Mouse (Mus musculus): ENCODE measurements around the gene Olfr410. TPM values are rescaled to one million over a fixed set of nuclear protein-coding genes. Genes with fewer than 3 reads are reported as not detected.

Olfr410 gene
- polyA plus RNA-seq (2012; ENCODE audit: insufficient read depth, insufficient read length, missing spikeins), result not detected in 2 replicates

GRCm38 (mm10) chr11:74337931-74338330 is at the start of gene Olfr410:
Gene Olfr410 (minus strand): TSS chr11:74338031.
- TF ChIP-seq POLR2A (IDR thresholded peaks at IDR 0.05; ENCODE audit: borderline replicate concordance, low read depth, low read length) (no peak), CTCF (IDR thresholded peaks at IDR 0.05; ENCODE audit: low read depth, low read length) (no peak)
- Histone ChIP-seq H3K4me3 (ENCODE audit: insufficient read depth, low read length) (no peak within 1 kb of the TSS), H3K27ac (ENCODE audit: insufficient read depth, low read depth, low read length) (no peak within 1 kb of the TSS), H3K4me1 (ENCODE audit: control insufficient read depth, insufficient read depth, low read length) (no peaks in the 10 kb centered on the region)

DNA sequence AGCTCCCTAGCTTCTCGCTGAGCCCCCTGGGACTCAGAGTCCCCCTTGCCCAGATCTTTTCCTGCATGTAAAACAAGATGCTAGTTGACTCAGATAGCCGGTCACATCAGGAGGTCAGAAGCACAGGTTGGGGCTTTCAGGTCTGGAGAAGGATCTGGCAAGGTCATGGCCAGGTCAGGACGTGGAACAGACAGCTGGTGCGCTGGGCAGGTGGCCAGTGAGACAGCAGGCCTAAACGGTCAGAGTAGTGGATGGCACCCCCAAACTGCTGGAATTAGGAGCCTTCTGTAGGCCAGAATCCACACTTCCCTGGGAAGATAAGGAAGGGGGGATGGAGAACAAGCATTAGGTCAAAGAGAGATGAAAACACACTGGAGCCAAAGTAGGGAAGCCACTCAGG is 49.4 kb upstream of the Olfr410 start:
- no peak for TF ChIP-seq POLR2A (IDR thresholded peaks at IDR 0.05; ENCODE audit: borderline replicate concordance, low read depth, low read length)
- Histone ChIP-seq H3K27ac (ENCODE audit: insufficient read depth, low read depth, low read length) (no peak overlapping the region), H3K4me3 (ENCODE audit: insufficient read depth, low read length) (no peak overlapping the region), H3K4me1 (ENCODE audit: control insufficient read depth, insufficient read depth, low read length) (no peaks in the 10 kb centered on the region)

- H3K4me3 ChIP-seq (ENCODE audit: insufficient read depth, low read length), result no peak overlapping the region
- TF ChIP-seq CTCF (IDR thresholded peaks at IDR 0.05; ENCODE audit: low read depth, low read length) (no peak), POLR2A (IDR thresholded peaks at IDR 0.05; ENCODE audit: borderline replicate concordance, low read depth, low read length) (no peak)
- H3K4me1 ChIP-seq (ENCODE audit: control insufficient read depth, insufficient read depth, low read length), result no peaks in the 10 kb centered on the region
- H3K27ac ChIP-seq (ENCODE audit: insufficient read depth, low read depth, low read length), result no peak overlapping the region
Observed at GRCm38 (mm10) chr11:74385674-74386073, 47.8 kb upstream of the Olfr410 start.

DNA sequence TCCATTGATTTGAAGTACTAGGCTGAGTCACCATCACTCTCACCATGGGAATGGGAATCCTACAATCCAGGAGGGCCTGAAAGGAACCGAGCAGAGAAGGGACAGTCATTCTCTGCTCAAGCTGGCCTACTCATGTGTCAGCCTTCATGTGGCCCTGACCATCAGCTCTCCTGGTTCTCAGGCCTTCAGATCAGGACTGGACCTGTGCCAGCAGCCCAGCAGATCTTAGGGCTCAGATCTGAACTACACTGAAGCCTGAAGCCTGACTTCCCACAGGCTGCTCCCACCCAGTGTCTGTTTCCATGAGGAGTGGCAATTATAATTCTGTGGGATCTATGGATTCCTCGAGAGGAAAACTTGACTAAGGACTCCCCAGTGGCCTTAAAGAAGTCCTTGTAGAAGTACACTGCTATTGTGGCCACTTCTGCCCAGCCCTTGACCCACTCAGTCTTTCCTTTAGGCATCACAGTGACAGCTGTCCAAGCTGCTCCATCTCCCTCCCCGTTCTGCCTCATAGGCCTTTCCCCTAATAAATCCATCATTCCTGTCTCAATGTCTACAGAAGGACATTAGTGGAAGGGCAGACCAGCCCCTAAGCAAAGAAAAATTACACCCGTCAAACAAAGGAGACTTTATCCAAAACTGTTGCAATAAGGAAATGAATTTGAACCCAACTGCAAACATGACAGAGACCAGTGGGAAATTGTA is 41.5 kb upstream of the Olfr410 start:
- no peaks in the 10 kb centered on the region for H3K4me1 ChIP-seq (ENCODE audit: control insufficient read depth, insufficient read depth, low read length)
- TF ChIP-seq POLR2A (IDR thresholded peaks at IDR 0.05; ENCODE audit: borderline replicate concordance, low read depth, low read length) (no peak), CTCF (IDR thresholded peaks at IDR 0.05; ENCODE audit: low read depth, low read length) (no peak)
- no peak overlapping the region for H3K4me3 ChIP-seq (ENCODE audit: insufficient read depth, low read length)
- H3K27ac ChIP-seq (ENCODE audit: insufficient read depth, low read depth, low read length), result no peak overlapping the region

DNA sequence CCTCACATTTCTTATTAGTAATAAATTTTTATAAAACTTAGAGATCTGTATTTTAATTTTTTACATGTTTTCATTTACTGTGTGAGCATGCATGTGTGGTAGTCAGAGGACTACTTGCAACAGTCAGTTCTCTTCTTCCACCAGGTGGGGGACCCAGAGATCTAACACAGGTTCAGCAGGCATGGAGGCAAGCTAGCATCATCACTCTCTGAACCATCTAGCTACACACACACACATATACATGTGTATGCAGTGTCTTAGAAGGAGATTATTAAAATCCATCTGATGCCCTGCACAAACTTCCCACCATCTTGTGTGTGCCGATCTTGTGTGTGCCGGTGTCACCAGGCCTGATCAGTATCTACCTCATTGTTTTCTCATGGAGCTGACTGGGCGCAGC is 39.0 kb upstream of the Olfr410 start:
- Histone ChIP-seq H3K4me1 (ENCODE audit: control insufficient read depth, insufficient read depth, low read length) (no peaks in the 10 kb centered on the region), H3K4me3 (ENCODE audit: insufficient read depth, low read length) (no peak overlapping the region), H3K27ac (ENCODE audit: insufficient read depth, low read depth, low read length) (no peak overlapping the region)
- TF ChIP-seq POLR2A (IDR thresholded peaks at IDR 0.05; ENCODE audit: borderline replicate concordance, low read depth, low read length) (no peak), CTCF (IDR thresholded peaks at IDR 0.05; ENCODE audit: low read depth, low read length) (no peak)

DNA sequence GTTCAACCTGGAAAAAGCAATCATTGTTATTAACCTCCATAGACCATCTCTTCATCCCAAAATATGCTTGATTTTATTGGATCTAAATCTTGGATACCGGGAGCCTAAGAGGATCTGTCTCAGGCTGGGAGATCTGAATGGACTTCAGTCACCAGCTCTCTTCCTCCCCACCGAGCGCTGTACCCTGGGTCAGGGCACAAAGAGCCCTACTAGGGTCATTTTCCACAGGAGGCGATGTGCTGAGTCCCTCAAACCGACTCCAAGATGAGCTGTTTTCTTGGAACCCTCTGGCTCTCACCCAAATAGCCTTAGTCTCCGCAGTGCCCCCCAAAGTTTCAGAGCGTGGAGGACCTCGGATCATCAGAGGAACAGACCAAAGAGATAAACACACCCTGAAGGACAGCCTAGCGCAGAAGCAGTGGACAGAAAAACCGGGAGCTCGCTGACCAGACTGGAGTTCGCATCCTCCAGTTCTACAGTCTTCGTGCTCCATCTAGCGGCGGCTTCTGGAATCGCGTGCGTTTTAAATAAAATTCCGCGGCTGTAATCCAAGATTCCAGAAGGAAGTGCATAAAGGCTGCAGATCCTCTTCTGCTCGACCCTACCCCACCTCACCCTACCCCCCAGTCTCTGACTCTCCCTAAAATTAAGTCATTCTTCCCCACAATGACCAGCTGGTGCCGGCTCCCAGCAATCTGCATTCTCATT is 33.7 kb upstream of the Olfr410 start:
- TF ChIP-seq CTCF (IDR thresholded peaks at IDR 0.05; ENCODE audit: low read depth, low read length) (peak; percentile 87), POLR2A (IDR thresholded peaks at IDR 0.05; ENCODE audit: borderline replicate concordance, low read depth, low read length) (no peak)
- Histone ChIP-seq H3K4me3 (ENCODE audit: insufficient read depth, low read length) (no peak overlapping the region), H3K27ac (ENCODE audit: insufficient read depth, low read depth, low read length) (no peak overlapping the region), H3K4me1 (ENCODE audit: control insufficient read depth, insufficient read depth, low read length) (no peaks in the 10 kb centered on the region)

GRCm38 (mm10) chr11:74361769-74362168 is 23.9 kb upstream of the Olfr410 start, which contains the start of gene Olfr412:
Gene Olfr412 (plus strand): TSS chr11:74362069.
- TF ChIP-seq POLR2A (IDR thresholded peaks at IDR 0.05; ENCODE audit: borderline replicate concordance, low read depth, low read length) (no peak), CTCF (IDR thresholded peaks at IDR 0.05; ENCODE audit: low read depth, low read length) (no peak)
- Histone ChIP-seq H3K27ac (ENCODE audit: insufficient read depth, low read depth, low read length) (no peak within 1 kb of the TSS), H3K4me1 (ENCODE audit: control insufficient read depth, insufficient read depth, low read length) (no peaks in the 10 kb centered on the region), H3K4me3 (ENCODE audit: insufficient read depth, low read length) (no peak within 1 kb of the TSS)

GRCm38 (mm10) chr11:74352550-74352949 is 14.7 kb upstream of the Olfr410 start, which contains the start of gene Olfr411:
Gene Olfr411 (minus strand): TSS chr11:74352650.
- no peaks in the 10 kb centered on the region for H3K4me1 ChIP-seq (ENCODE audit: control insufficient read depth, insufficient read depth, low read length)
- no peak within 1 kb of the TSS for H3K4me3 ChIP-seq (ENCODE audit: insufficient read depth, low read length)
- TF ChIP-seq CTCF (IDR thresholded peaks at IDR 0.05; ENCODE audit: low read depth, low read length) (no peak), POLR2A (IDR thresholded peaks at IDR 0.05; ENCODE audit: borderline replicate concordance, low read depth, low read length) (no peak)
- H3K27ac ChIP-seq (ENCODE audit: insufficient read depth, low read depth, low read length), result no peak within 1 kb of the TSS

DNA sequence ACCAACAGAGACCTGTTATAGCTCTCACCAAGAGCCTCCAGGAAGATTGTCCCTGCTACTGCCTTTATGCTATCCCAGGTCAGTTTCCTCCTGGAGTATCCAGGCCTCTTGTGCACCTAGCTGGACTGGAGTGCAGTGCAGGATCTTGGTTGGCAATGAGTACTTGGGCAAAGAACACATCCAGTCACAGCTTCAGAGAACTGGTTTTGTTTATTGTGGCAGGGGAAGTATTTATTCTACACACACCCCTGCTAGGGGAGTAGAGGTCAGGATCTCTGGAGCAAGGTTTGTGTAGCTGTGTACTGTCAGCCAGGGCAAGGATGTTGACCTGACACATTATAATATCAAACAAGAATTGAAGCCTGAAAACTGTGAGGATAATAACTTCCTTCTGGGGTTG is 9.1 kb downstream of the Olfr410 start:
- Histone ChIP-seq H3K27ac (ENCODE audit: insufficient read depth, low read depth, low read length) (no peak overlapping the region), H3K4me3 (ENCODE audit: insufficient read depth, low read length) (no peak overlapping the region), H3K4me1 (ENCODE audit: control insufficient read depth, insufficient read depth, low read length) (no peaks in the 10 kb centered on the region)
- TF ChIP-seq POLR2A (IDR thresholded peaks at IDR 0.05; ENCODE audit: borderline replicate concordance, low read depth, low read length), result no peak
- no peak for TF ChIP-seq CTCF (IDR thresholded peaks at IDR 0.05; ENCODE audit: low read depth, low read length)

- Histone ChIP-seq H3K4me1 (ENCODE audit: control insufficient read depth, insufficient read depth, low read length) (no peaks in the 10 kb centered on the region), H3K27ac (ENCODE audit: insufficient read depth, low read depth, low read length) (no peak overlapping the region), H3K4me3 (ENCODE audit: insufficient read depth, low read length) (no peak overlapping the region)
- no peak for TF ChIP-seq CTCF (IDR thresholded peaks at IDR 0.05; ENCODE audit: low read depth, low read length)
- no peak for TF ChIP-seq POLR2A (IDR thresholded peaks at IDR 0.05; ENCODE audit: borderline replicate concordance, low read depth, low read length)
Observed at GRCm38 (mm10) chr11:74326044-74326443, 11.8 kb downstream of the Olfr410 start.
